Mouse (Mus musculus): ENCODE data around the gene Klrb1b. TPM values are rescaled to one million over a fixed set of nuclear protein-coding genes. Genes with fewer than 3 reads are reported as not detected.

The Klrb1b gene
- polyA plus RNA-seq, 1 experiment from 2014 or later: not detected

- 86% methylated on average over 3 of the region's 3 CpGs for WGBS
- Histone ChIP-seq H3K27ac (ENCODE audit: low read depth, low read length) (no peak overlapping the region), H3K4me2 (replicated peaks; ENCODE audit: low read depth, low read length) (no peak overlapping the region), H3K9ac (ENCODE audit: low read depth, low read length) (no peak overlapping the region), H3K4me1 (replicated peaks; ENCODE audit: control insufficient read depth, insufficient read depth, low read length) (no peaks in the 10 kb centered on the region), H3K4me3 (ENCODE audit: low read depth, low read length) (no peak overlapping the region), H3K9me3 (ENCODE audit: control insufficient read depth, low read length) (no peaks in the 10 kb centered on the region), H3K36me3 (ENCODE audit: control insufficient read depth, insufficient read depth, low read length) (no peaks in the 10 kb centered on the region), H3K27me3 (ENCODE audit: control insufficient read depth, insufficient read depth, low read length) (no peaks in the 10 kb centered on the region)
- DNase-seq (ENCODE audit: low spot score) (no peak), ATAC-seq (ENCODE audit: low FRiP score) (no peak)
Observed at GRCm38 (mm10) chr6:128852766-128853165, 26.6 kb upstream of the Klrb1b start.

- H3K36me3 ChIP-seq (ENCODE audit: control insufficient read depth, insufficient read depth, low read length): no peaks in the 10 kb centered on the region
- no peak overlapping the region for H3K9ac ChIP-seq (ENCODE audit: low read depth, low read length)
- H3K4me2 ChIP-seq (replicated peaks; ENCODE audit: low read depth, low read length): no peak overlapping the region
- no peak overlapping the region for H3K4me3 ChIP-seq (ENCODE audit: low read depth, low read length)
- DNase-seq (ENCODE audit: low spot score) (no peak), ATAC-seq (ENCODE audit: low FRiP score) (no peak)
- H3K9me3 ChIP-seq (ENCODE audit: control insufficient read depth, low read length): no peaks in the 10 kb centered on the region
- H3K27me3 ChIP-seq (ENCODE audit: control insufficient read depth, insufficient read depth, low read length): no peaks in the 10 kb centered on the region
- WGBS: 71% methylated on average over 2 of the region's 2 CpGs
- H3K4me1 ChIP-seq (replicated peaks; ENCODE audit: control insufficient read depth, insufficient read depth, low read length): no peaks in the 10 kb centered on the region
- H3K27ac ChIP-seq (ENCODE audit: low read depth, low read length): no peak overlapping the region
Observed at GRCm38 (mm10) chr6:128851151-128851550, 25.0 kb upstream of the Klrb1b start.

GRCm38 (mm10) chr6:128850671-128851070, 24.5 kb upstream of the Klrb1b start:
- ATAC-seq (ENCODE audit: low FRiP score) (no peak), DNase-seq (ENCODE audit: low spot score) (no peak)
- Histone ChIP-seq H3K9ac (ENCODE audit: low read depth, low read length) (no peak overlapping the region), H3K4me2 (replicated peaks; ENCODE audit: low read depth, low read length) (no peak overlapping the region), H3K4me1 (replicated peaks; ENCODE audit: control insufficient read depth, insufficient read depth, low read length) (no peaks in the 10 kb centered on the region), H3K4me3 (ENCODE audit: low read depth, low read length) (no peak overlapping the region), H3K27me3 (ENCODE audit: control insufficient read depth, insufficient read depth, low read length) (no peaks in the 10 kb centered on the region), H3K9me3 (ENCODE audit: control insufficient read depth, low read length) (no peaks in the 10 kb centered on the region), H3K36me3 (ENCODE audit: control insufficient read depth, insufficient read depth, low read length) (no peaks in the 10 kb centered on the region), H3K27ac (ENCODE audit: low read depth, low read length) (no peak overlapping the region)
- WGBS: 89% methylated on average over 2 of the region's 2 CpGs

- H3K27ac ChIP-seq (ENCODE audit: low read depth, low read length): no peak overlapping the region
- no peak overlapping the region for H3K4me3 ChIP-seq (ENCODE audit: low read depth, low read length)
- 55% methylated on average over 2 of the region's 2 CpGs for WGBS
- DNase-seq (ENCODE audit: low spot score) (peak; percentile 81), ATAC-seq (ENCODE audit: low FRiP score) (no peak)
- H3K27me3 ChIP-seq (ENCODE audit: control insufficient read depth, insufficient read depth, low read length): no peaks in the 10 kb centered on the region
- H3K36me3 ChIP-seq (ENCODE audit: control insufficient read depth, insufficient read depth, low read length): no peaks in the 10 kb centered on the region
- no peak overlapping the region for H3K4me2 ChIP-seq (replicated peaks; ENCODE audit: low read depth, low read length)
- H3K9ac ChIP-seq (ENCODE audit: low read depth, low read length): no peak overlapping the region
- no peaks in the 10 kb centered on the region for H3K9me3 ChIP-seq (ENCODE audit: control insufficient read depth, low read length)
- no peaks in the 10 kb centered on the region for H3K4me1 ChIP-seq (replicated peaks; ENCODE audit: control insufficient read depth, insufficient read depth, low read length)
Observed at GRCm38 (mm10) chr6:128849902-128850301, 23.8 kb upstream of the Klrb1b start.

GRCm38 (mm10) chr6:128847401-128847800, 21.3 kb upstream of the Klrb1b start:
- DNase-seq (ENCODE audit: low spot score) (no peak), ATAC-seq (ENCODE audit: low FRiP score) (no peak)
- no peak overlapping the region for H3K27ac ChIP-seq (ENCODE audit: low read depth, low read length)
- WGBS: 91% methylated on average over 4 of the region's 4 CpGs
- H3K4me2 ChIP-seq (replicated peaks; ENCODE audit: low read depth, low read length): no peak overlapping the region
- no peaks in the 10 kb centered on the region for H3K4me1 ChIP-seq (replicated peaks; ENCODE audit: control insufficient read depth, insufficient read depth, low read length)
- H3K36me3 ChIP-seq (ENCODE audit: control insufficient read depth, insufficient read depth, low read length): no peaks in the 10 kb centered on the region
- no peak overlapping the region for H3K4me3 ChIP-seq (ENCODE audit: low read depth, low read length)
- H3K9me3 ChIP-seq (ENCODE audit: control insufficient read depth, low read length): no peaks in the 10 kb centered on the region
- H3K27me3 ChIP-seq (ENCODE audit: control insufficient read depth, insufficient read depth, low read length): no peaks in the 10 kb centered on the region
- H3K9ac ChIP-seq (ENCODE audit: low read depth, low read length): no peak overlapping the region

- no peak overlapping the region for H3K27ac ChIP-seq (ENCODE audit: low read depth, low read length)
- no peak overlapping the region for H3K4me3 ChIP-seq (ENCODE audit: low read depth, low read length)
- H3K27me3 ChIP-seq (ENCODE audit: control insufficient read depth, insufficient read depth, low read length): no peaks in the 10 kb centered on the region
- no peak for ATAC-seq (ENCODE audit: low FRiP score)
- H3K9ac ChIP-seq (ENCODE audit: low read depth, low read length): no peak overlapping the region
- no peaks in the 10 kb centered on the region for H3K36me3 ChIP-seq (ENCODE audit: control insufficient read depth, insufficient read depth, low read length)
- no peaks in the 10 kb centered on the region for H3K4me1 ChIP-seq (replicated peaks; ENCODE audit: control insufficient read depth, insufficient read depth, low read length)
- DNase-seq (ENCODE audit: low spot score): peak; percentile 28
- WGBS: 64% methylated on average over 6 of the region's 9 CpGs
- no peaks in the 10 kb centered on the region for H3K9me3 ChIP-seq (ENCODE audit: control insufficient read depth, low read length)
- H3K4me2 ChIP-seq (replicated peaks; ENCODE audit: low read depth, low read length): no peak overlapping the region
Observed at GRCm38 (mm10) chr6:128845998-128846542, 19.9 kb upstream of the Klrb1b start.

- Histone ChIP-seq H3K4me1 (replicated peaks; ENCODE audit: control insufficient read depth, insufficient read depth, low read length) (no peaks in the 10 kb centered on the region), H3K4me3 (ENCODE audit: low read depth, low read length) (no peak overlapping the region), H3K4me2 (replicated peaks; ENCODE audit: low read depth, low read length) (no peak overlapping the region), H3K9me3 (ENCODE audit: control insufficient read depth, low read length) (no peaks in the 10 kb centered on the region), H3K9ac (ENCODE audit: low read depth, low read length) (no peak overlapping the region), H3K27me3 (ENCODE audit: control insufficient read depth, insufficient read depth, low read length) (no peaks in the 10 kb centered on the region), H3K36me3 (ENCODE audit: control insufficient read depth, insufficient read depth, low read length) (no peaks in the 10 kb centered on the region), H3K27ac (ENCODE audit: low read depth, low read length) (no peak overlapping the region)
- ATAC-seq (ENCODE audit: low FRiP score): peak; percentile 10; the same call in 1 of the 2 replicates
- peak; percentile 96 for DNase-seq (ENCODE audit: low spot score)
- 30% methylated on average over 7 of the region's 7 CpGs for WGBS
Observed at GRCm38 (mm10) chr6:128845319-128845979, 19.3 kb upstream of the Klrb1b start.

GRCm38 (mm10) chr6:128844586-128845080, 18.5 kb upstream of the Klrb1b start:
- no peak overlapping the region for H3K27ac ChIP-seq (ENCODE audit: low read depth, low read length)
- H3K4me2 ChIP-seq (replicated peaks; ENCODE audit: low read depth, low read length): no peak overlapping the region
- H3K36me3 ChIP-seq (ENCODE audit: control insufficient read depth, insufficient read depth, low read length): no peaks in the 10 kb centered on the region
- H3K4me1 ChIP-seq (replicated peaks; ENCODE audit: control insufficient read depth, insufficient read depth, low read length): no peaks in the 10 kb centered on the region
- ATAC-seq (ENCODE audit: low FRiP score) (no peak), DNase-seq (ENCODE audit: low spot score) (peak; percentile 12)
- no peaks in the 10 kb centered on the region for H3K9me3 ChIP-seq (ENCODE audit: control insufficient read depth, low read length)
- H3K4me3 ChIP-seq (ENCODE audit: low read depth, low read length): no peak overlapping the region
- H3K9ac ChIP-seq (ENCODE audit: low read depth, low read length): no peak overlapping the region
- no peaks in the 10 kb centered on the region for H3K27me3 ChIP-seq (ENCODE audit: control insufficient read depth, insufficient read depth, low read length)
- 85% methylated on average over 5 of the region's 5 CpGs for WGBS

GRCm38 (mm10) chr6:128844131-128844530, 18.0 kb upstream of the Klrb1b start:
- Histone ChIP-seq H3K27ac (ENCODE audit: low read depth, low read length) (no peak overlapping the region), H3K4me1 (replicated peaks; ENCODE audit: control insufficient read depth, insufficient read depth, low read length) (no peaks in the 10 kb centered on the region), H3K27me3 (ENCODE audit: control insufficient read depth, insufficient read depth, low read length) (no peaks in the 10 kb centered on the region), H3K9me3 (ENCODE audit: control insufficient read depth, low read length) (no peaks in the 10 kb centered on the region), H3K4me3 (ENCODE audit: low read depth, low read length) (peak overlapping the region; percentile 79), H3K4me2 (replicated peaks; ENCODE audit: low read depth, low read length) (peak overlapping the region; percentile 68), H3K36me3 (ENCODE audit: control insufficient read depth, insufficient read depth, low read length) (no peaks in the 10 kb centered on the region), H3K9ac (ENCODE audit: low read depth, low read length) (no peak overlapping the region)
- WGBS: 41% methylated on average over 8 of the region's 8 CpGs
- ATAC-seq (ENCODE audit: low FRiP score) (no peak), DNase-seq (ENCODE audit: low spot score) (peak; percentile 37)
